Mouse (Mus musculus): ENCODE measurements around the gene Tmem136. TPM values are rescaled to one million over a fixed set of nuclear protein-coding genes. Genes with fewer than 3 reads are reported as not detected.
A peak's percentile ranks its signal among the peaks of the same experiment; 100 is the strongest.

The Tmem136 gene
- polyA plus RNA-seq, 1 experiment, result 0.07 TPM

DNA sequence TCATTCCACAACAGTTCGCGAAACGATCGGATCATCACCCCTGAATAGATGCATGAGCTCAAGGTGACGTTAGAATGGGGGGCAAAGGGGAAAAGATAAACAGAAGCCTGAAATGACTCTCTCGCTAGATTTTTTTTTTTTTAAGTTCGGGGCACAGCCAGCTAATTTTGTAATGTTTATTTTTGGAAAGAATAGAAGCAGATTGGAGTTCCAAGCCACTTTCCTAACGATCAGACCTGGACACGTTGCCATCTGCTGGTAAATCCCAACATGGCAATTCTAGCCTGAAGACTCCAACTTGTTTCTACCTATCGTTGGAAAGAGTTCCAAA is 9.2 kb downstream of the Tmem136 start, which contains the start of gene Arhgef12:
Gene Arhgef12 (minus strand): TSS at position 53 of the 331 bp plus-strand sequence.
- no peaks in the 10 kb centered on the region for H3K27me3 ChIP-seq (ENCODE audit: control insufficient read depth, insufficient read depth, insufficient read length)
- peaks cover 32% of the 10 kb centered on the region for H3K79me2 ChIP-seq (ENCODE audit: control insufficient read depth, insufficient read depth)
- peak within 1 kb of the TSS; percentile 66 for H3ac ChIP-seq (ENCODE audit: control insufficient read depth, insufficient read length)
- peak within 1 kb of the TSS; percentile 99 for H3K4me2 ChIP-seq (ENCODE audit: low read depth)
- TF ChIP-seq MAX (IDR thresholded peaks at IDR 0.05; ENCODE audit: low read depth) (no peak), POLR2A (IDR thresholded peaks at IDR 0.05; ENCODE audit: insufficient read length, low read depth) (no peak), MYOG (IDR thresholded peaks at IDR 0.05; ENCODE audit: control insufficient read depth in 1 of 3, insufficient read depth in 1 of 3, insufficient read length in 2 of 3, low read depth in 2 of 3) (no peak), TCF3 (IDR thresholded peaks at IDR 0.05; ENCODE audit: insufficient read length, low read depth) (no peak)
- no peaks in the 10 kb centered on the region for H3K36me3 ChIP-seq (ENCODE audit: control insufficient read depth, insufficient read depth)
- peak within 1 kb of the TSS; percentile 91 for H3K4me3 ChIP-seq

DNA sequence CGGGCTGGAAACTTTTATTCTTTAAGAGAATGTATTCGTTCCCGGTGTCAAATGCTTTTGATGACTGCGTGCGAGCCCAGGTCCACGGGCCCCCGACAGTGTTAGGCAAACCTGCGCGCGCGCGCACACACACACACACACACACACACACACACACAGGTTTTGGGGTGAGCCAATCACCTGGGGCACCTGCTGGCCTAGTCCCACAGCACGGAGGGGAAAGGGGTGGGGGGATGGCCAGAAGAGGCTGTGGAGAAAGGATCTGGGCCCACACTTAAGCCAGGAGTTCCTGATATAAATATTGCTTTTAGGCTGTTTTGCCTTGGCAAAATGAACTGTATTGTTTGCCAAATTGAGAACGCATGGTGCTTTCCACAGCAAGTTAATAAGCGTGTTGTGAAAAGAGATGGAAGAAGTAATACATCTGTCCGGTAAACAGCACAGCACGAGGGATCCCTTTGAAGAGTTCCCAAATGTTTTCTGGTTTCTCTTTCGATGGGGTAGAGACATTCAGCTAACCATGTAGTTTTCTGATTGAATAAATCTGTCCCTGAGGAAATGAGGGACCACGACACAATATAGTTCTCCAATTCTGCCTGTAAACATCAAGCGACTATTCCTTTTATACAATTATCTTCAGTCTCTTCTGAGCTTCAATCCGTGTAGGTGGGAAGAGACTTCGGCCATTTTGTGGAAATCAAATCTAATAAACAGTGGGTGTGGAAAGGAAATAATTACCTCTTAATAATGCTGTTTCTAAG is 9.8 kb downstream of the Tmem136 start:
- H3K36me3 ChIP-seq (ENCODE audit: control insufficient read depth, insufficient read depth), result no peaks in the 10 kb centered on the region
- peaks cover 36% of the 10 kb centered on the region for H3K79me2 ChIP-seq (ENCODE audit: control insufficient read depth, insufficient read depth)
- no peaks in the 10 kb centered on the region for H3K27me3 ChIP-seq (ENCODE audit: control insufficient read depth, insufficient read depth, insufficient read length)
- peak overlapping the region; percentile 91 for H3K4me3 ChIP-seq
- H3K4me2 ChIP-seq (ENCODE audit: low read depth), result peak overlapping the region; percentile 99
- H3ac ChIP-seq (ENCODE audit: control insufficient read depth, insufficient read length), result peak overlapping the region; percentile 66
- no peak for TF ChIP-seq SRF (IDR thresholded peaks at IDR 0.05; ENCODE audit: control insufficient read depth, insufficient read length, low read depth)
- no peak for TF ChIP-seq USF1 (IDR thresholded peaks at IDR 0.05; ENCODE audit: low read depth)
- no peak for TF ChIP-seq MYOD1 (IDR thresholded peaks at IDR 0.05; ENCODE audit: control insufficient read depth in 1 of 3, insufficient read length in 2 of 3, low read depth in 2 of 3)
- no peak for TF ChIP-seq POLR2A (IDR thresholded peaks at IDR 0.05; ENCODE audit: insufficient read length, low read depth)
- no peak for TF ChIP-seq MYOG (IDR thresholded peaks at IDR 0.05; ENCODE audit: control insufficient read depth in 1 of 3, insufficient read depth in 1 of 3, insufficient read length in 2 of 3, low read depth in 2 of 3)
- TF ChIP-seq TCF12 (IDR thresholded peaks at IDR 0.05; ENCODE audit: insufficient read depth, poor library complexity, severe bottlenecking), result no peak
- TF ChIP-seq E2F4 (IDR thresholded peaks at IDR 0.05; ENCODE audit: insufficient read depth), result no peak
- no peak for TF ChIP-seq CEBPB (IDR thresholded peaks at IDR 0.05; ENCODE audit: insufficient read depth, poor library complexity, severe bottlenecking)
- no peak for TF ChIP-seq POLR2AphosphoS2 (IDR thresholded peaks at IDR 0.05; ENCODE audit: insufficient read length, low read depth)
- no peak for TF ChIP-seq MAX (IDR thresholded peaks at IDR 0.05; ENCODE audit: low read depth)
- no peak for TF ChIP-seq TCF3 (IDR thresholded peaks at IDR 0.05; ENCODE audit: insufficient read length, low read depth)
- no peak for TF ChIP-seq REST (IDR thresholded peaks at IDR 0.05; ENCODE audit: insufficient read depth, insufficient read length)

DNA sequence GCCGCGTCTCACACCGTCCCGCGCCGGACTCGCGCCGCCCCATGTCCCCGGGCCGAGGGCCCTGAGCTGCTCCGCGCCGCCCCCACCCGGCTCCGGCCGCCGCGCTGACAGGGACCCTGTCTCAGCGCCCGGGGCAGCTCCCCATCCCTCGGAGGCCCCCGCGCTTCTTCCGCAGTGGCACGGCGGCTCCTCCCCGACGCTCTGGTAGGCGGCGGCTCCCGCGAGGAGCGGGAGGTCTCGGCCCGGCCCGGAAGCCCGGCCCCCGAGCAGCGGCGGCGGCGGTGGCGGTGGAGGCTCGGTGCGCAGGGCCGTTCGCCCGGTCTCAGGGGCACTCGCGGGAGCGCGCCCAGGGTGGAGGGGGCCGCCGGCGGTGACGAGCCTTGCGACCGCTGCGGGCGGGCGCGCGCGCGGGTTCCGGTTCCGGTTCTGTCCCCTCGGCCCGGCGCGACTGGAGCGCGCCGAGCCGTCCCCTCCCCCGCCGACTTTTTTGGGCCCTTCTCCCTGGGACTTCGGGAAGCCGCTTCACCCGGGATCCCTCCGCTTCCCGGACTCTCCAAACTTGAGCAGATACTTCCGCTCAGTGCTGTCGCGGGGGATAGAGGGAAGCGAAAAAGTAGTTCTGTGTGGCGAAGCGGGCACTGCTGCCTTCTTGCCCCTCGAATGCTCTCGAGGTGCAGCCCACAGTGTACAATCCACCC is 10.6 kb downstream of the Tmem136 start:
- Histone ChIP-seq H3K27me3 (ENCODE audit: control insufficient read depth, insufficient read depth, insufficient read length) (no peaks in the 10 kb centered on the region), H3K36me3 (ENCODE audit: control insufficient read depth, insufficient read depth) (no peaks in the 10 kb centered on the region), H3K4me3 (peak overlapping the region; percentile 91)

DNA sequence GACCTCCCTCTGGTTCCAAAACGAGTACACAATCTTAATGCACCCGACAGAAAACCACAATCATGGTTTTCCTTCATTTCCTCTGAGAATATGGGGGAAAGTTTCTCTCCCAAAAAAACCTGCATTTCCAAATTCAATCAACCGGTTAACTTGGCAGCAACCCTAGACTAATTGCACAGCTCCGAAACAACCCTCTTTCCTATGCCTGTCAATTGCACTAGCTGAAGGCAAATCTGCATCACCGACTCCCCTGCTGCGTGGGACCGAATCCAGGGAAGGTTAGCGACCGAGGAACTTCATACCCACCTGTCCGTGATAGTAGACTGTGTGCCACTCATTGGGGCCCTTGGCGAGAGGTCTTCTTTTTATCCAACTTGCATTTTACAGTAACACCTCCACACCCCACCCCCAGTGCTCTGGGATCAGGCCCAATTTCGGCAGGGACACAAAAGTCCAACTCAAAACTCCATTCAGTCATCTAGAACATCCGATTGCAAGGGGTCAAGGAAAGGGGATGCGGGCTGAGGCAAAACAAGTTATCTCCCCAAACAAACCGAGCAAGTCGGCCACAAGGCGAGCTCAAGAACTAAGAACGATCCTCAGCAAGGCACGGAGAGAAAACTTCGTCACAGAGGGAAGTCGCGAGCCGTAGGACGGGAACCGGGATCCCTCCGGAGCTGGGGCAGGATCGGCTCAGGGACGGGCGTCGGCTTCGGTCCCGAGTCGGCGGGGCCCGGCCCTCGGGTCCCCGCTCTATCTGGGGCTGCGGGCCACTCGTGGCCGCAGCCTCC is 11.3 kb downstream of the Tmem136 start:
- H3K4me2 ChIP-seq (ENCODE audit: low read depth), result peak overlapping the region; percentile 91
- peak overlapping the region; percentile 91 for H3K4me3 ChIP-seq
- TF ChIP-seq USF1 (IDR thresholded peaks at IDR 0.05; ENCODE audit: low read depth) (no peak), E2F4 (IDR thresholded peaks at IDR 0.05; ENCODE audit: insufficient read depth) (no peak), CEBPB (IDR thresholded peaks at IDR 0.05; ENCODE audit: insufficient read depth, poor library complexity, severe bottlenecking) (no peak), MYOD1 (IDR thresholded peaks at IDR 0.05; ENCODE audit: control insufficient read depth in 1 of 3, insufficient read length in 2 of 3, low read depth in 2 of 3) (no peak), POLR2AphosphoS2 (IDR thresholded peaks at IDR 0.05; ENCODE audit: insufficient read length, low read depth) (no peak), SRF (IDR thresholded peaks at IDR 0.05; ENCODE audit: control insufficient read depth, insufficient read length, low read depth) (no peak), POLR2A (IDR thresholded peaks at IDR 0.05; ENCODE audit: insufficient read length, low read depth) (no peak), TCF3 (IDR thresholded peaks at IDR 0.05; ENCODE audit: insufficient read length, low read depth) (no peak), TCF12 (IDR thresholded peaks at IDR 0.05; ENCODE audit: insufficient read depth, poor library complexity, severe bottlenecking) (no peak), MYOG (IDR thresholded peaks at IDR 0.05; ENCODE audit: control insufficient read depth in 1 of 3, insufficient read depth in 1 of 3, insufficient read length in 2 of 3, low read depth in 2 of 3) (no peak), MAX (IDR thresholded peaks at IDR 0.05; ENCODE audit: low read depth) (no peak), REST (IDR thresholded peaks at IDR 0.05; ENCODE audit: insufficient read depth, insufficient read length) (no peak)
- H3ac ChIP-seq (ENCODE audit: control insufficient read depth, insufficient read length), result peak overlapping the region; percentile 66
- peaks cover 51% of the 10 kb centered on the region for H3K79me2 ChIP-seq (ENCODE audit: control insufficient read depth, insufficient read depth)
- no peaks in the 10 kb centered on the region for H3K36me3 ChIP-seq (ENCODE audit: control insufficient read depth, insufficient read depth)
- no peaks in the 10 kb centered on the region for H3K27me3 ChIP-seq (ENCODE audit: control insufficient read depth, insufficient read depth, insufficient read length)

More for the DNA sequence above, 10.6 kb downstream of the Tmem136 start:
- peak overlapping the region; percentile 99 for H3K4me2 ChIP-seq (ENCODE audit: low read depth)
- peaks cover 44% of the 10 kb centered on the region for H3K79me2 ChIP-seq (ENCODE audit: control insufficient read depth, insufficient read depth)
- peak overlapping the region; percentile 66 for H3ac ChIP-seq (ENCODE audit: control insufficient read depth, insufficient read length)
- no peak for TF ChIP-seq USF1 (IDR thresholded peaks at IDR 0.05; ENCODE audit: low read depth)
- TF ChIP-seq POLR2AphosphoS2 (IDR thresholded peaks at IDR 0.05; ENCODE audit: insufficient read length, low read depth), result peak; percentile 52
- TF ChIP-seq TCF12 (IDR thresholded peaks at IDR 0.05; ENCODE audit: insufficient read depth, poor library complexity, severe bottlenecking), result no peak
- TF ChIP-seq SRF (IDR thresholded peaks at IDR 0.05; ENCODE audit: control insufficient read depth, insufficient read length, low read depth), result no peak
- no peak for TF ChIP-seq TCF3 (IDR thresholded peaks at IDR 0.05; ENCODE audit: insufficient read length, low read depth)
- peak in 1 of 3 experiments; percentile 31 for TF ChIP-seq MYOG (IDR thresholded peaks at IDR 0.05; ENCODE audit: control insufficient read depth in 1 of 3, insufficient read depth in 1 of 3, insufficient read length in 2 of 3, low read depth in 2 of 3)
- no peak for TF ChIP-seq CEBPB (IDR thresholded peaks at IDR 0.05; ENCODE audit: insufficient read depth, poor library complexity, severe bottlenecking)
- TF ChIP-seq MAX (IDR thresholded peaks at IDR 0.05; ENCODE audit: low read depth), result no peak
- TF ChIP-seq REST (IDR thresholded peaks at IDR 0.05; ENCODE audit: insufficient read depth, insufficient read length), result no peak
- TF ChIP-seq E2F4 (IDR thresholded peaks at IDR 0.05; ENCODE audit: insufficient read depth), result peak; percentile 58
- TF ChIP-seq POLR2A (IDR thresholded peaks at IDR 0.05; ENCODE audit: insufficient read length, low read depth), result peak; percentile 71
- TF ChIP-seq MYOD1 (IDR thresholded peaks at IDR 0.05; ENCODE audit: control insufficient read depth in 1 of 3, insufficient read length in 2 of 3, low read depth in 2 of 3), result no peak

Data from myocyte (in vitro differentiated cells).